Mouse (Mus musculus) thymus, adult 2 months (tissue): ENCODE measurements around the gene Cxcr5.

Source experiments
- CTCF ChIP-seq: fragments of 200-500 bp; IDR thresholded peaks from 2 replicates; pipeline ENCODE4 v1.5.1; 2012; ENCODE audit warnings: mild to moderate bottlenecking, control low read depth, low read length, moderate library complexity, borderline replicate concordance; ENCODE audit not compliant: control insufficient read depth, poor library complexity, insufficient read depth; ENCODE audit errors: extremely low read depth
- POLR2A ChIP-seq: fragments of 200-500 bp; IDR thresholded peaks from 2 replicates; pipeline ENCODE4 v1.6.1; 2012; ENCODE audit warnings: mild to moderate bottlenecking, low read length, control low read depth, moderate library complexity; ENCODE audit not compliant: control insufficient read depth, poor library complexity, insufficient read depth; ENCODE audit errors: extremely low read depth

- TF ChIP-seq CTCF: no peak
- no peak for TF ChIP-seq POLR2A
Observed at GRCm38 (mm10) chr9:44518068-44518467, 43.6 kb downstream of the Cxcr5 start.
